Mouse (Mus musculus) kidney, postnatal 36 days (tissue): ENCODE results near the gene Gm4969.

ENCODE experiments used
- DNase-seq, 2 experiments: peaks; one replicate each; pipeline ENCODE4 v3.0.0; 2021 to 2022; ENCODE audit warnings: mixed read lengths in 2 of 2

The Gm4969 gene

DNA sequence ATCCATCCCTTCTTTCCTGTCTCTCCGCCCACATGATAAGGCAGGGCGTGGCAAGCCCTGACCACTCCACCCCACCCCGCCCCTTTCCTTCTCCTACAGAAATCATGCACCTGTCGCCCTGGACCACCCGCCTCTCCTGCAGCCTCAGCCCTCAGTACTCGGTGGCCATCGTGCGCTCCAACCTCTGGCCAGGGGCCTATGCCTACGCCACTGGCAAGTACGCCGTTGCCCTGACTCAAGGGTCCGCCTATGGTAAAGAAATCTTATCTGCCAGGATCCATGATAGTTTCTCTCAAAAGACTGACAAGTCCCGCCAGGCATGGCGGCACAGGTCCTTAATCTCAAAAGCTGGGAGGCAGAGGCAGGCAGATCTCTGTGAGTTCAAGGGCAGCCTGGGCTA lies 50.2 kb downstream of the Gm4969 start:
- DNase-seq = no peak

GRCm38 (mm10) chr7:19067063-19067462 lies 51.1 kb downstream of the Gm4969 start:
- DNase-seq = no peak

DNA sequence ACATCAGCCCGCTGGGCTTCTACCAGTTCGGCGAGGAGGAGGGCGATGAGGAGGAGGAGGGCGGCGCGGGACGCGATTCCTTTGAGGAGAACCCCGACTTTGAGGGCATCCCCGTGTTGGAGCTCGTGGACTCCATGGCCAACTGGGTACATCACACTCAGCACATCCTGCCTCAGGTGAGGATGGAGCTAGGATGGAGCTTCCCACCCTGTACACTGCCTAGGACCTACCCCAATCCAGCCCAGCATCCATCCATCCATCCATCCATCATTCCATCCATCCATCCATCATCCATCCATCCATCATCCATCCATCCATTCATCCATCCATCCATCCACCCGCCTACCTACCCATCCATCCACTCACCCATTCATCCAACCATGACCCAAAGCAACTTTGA lies 52.3 kb downstream of the Gm4969 start:
- no peak for DNase-seq

DNA sequence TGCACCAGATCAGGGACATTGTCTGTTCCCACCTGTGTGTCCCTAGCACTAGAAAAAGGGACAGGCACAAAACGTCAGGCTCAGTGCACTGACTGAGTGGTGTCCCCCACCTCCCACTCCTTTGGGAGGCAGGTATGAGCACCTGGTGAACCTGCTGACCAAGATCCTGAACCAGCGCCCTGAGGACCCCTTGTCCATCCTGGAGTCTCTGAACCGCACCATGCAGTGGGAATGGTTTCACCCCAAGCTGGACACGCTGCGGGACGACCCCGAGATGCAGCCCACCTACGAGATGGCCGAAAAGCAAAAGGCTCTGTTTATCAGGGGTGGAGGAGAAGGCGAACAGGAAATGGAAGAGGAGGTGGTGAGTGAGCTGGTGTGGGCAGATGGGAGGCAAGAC lies 60.8 kb downstream of the Gm4969 start:
- no peak for DNase-seq

DNA sequence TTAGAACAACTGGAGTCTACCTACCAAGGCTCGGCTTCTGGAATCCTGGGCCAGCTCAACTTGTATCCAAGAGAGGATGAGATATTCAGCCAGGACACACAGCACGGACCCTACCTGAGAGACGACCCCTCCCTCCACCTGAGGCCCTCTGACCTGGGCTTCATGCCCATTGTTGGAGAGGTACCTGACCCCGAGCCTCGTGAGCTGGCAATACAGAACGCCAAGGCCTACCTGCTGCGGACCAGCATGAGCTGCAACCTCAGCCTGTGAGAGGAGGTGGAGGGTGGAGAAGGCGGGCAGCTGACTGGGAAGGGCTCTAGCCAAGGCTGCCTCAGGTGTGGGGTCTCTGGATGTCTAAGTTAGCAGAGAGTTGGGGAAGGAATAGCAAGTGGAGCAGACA lies 63.1 kb downstream of the Gm4969 start:
- no peak for DNase-seq

DNA sequence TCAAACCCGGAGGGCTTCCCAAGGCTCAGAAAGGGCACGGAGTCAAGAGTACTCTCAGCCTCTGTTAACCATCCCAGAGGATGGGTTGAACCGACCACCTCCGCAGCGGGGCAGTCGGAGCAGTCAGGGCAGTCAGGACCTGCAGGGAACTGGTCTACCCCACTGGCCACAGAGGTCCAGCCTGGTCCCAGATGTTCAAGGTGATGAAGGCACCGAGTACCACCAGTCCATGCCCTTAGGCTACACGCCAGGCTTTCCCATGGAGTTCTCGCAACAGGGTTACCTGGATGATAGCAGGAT lies 63.4 kb downstream of the Gm4969 start:
- DNase-seq = no peak

- peak in 1 of 2 experiments; percentile 62 for DNase-seq
Measured at GRCm38 (mm10) chr7:19054047-19054776, 64.0 kb downstream of the Gm4969 start, which contains the start of gene Rsph6a. Gene Rsph6a (plus strand): TSS chr7:19054690.

- no peak for DNase-seq
Measured at GRCm38 (mm10) chr7:19053136-19053532, 65.0 kb downstream of the Gm4969 start.

- DNase-seq = no peak
Measured at GRCm38 (mm10) chr7:19052345-19053135, 65.6 kb downstream of the Gm4969 start.

- no peak for DNase-seq
Measured at GRCm38 (mm10) chr7:19051161-19051560, 67.0 kb downstream of the Gm4969 start.

- no peak for DNase-seq
Measured at GRCm38 (mm10) chr7:19050172-19050571, 68.0 kb downstream of the Gm4969 start.

GRCm38 (mm10) chr7:19049252-19049651 lies 68.9 kb downstream of the Gm4969 start:
- DNase-seq = no peak
